Mouse (Mus musculus): ENCODE measurements around the gene Papln.

DNA sequence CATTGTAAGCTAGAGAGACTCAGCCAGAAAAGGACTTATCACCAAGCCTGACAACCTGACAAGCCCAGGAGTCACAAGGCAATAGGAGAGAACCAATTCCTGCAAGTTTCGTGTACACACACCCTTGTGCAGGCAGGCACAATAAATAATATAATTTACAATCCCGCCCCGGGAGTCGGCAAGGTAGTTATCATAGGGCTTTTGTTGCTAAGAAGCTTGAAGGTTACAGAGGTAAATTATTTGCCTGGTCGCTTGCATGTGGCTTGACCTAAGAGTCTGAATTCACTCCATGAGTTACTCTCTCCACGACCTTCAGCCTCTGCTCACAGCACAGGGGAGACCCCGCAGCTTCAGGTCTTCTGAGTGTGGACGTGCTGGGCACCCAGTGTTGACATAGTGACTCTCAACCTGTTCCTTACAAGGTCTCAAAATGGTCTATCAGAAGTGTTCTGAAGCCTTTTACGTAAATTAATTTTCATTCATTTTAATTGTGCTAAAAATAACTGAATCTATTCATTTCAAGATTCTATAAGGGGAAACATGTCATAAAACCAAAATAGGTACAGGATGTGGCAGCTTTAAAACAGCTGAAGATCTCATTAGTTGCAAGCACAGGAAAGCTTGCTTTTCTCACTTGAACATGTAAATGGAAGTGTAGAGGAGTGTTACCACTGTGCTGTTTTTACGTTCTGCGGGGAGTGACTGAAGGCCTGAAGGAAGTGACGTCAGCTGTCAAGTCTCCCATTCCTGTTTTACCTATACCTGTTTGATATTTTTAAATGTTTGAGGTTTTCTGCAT lies 36.7 kb upstream of the Papln start:
- TF ChIP-seq POLR2A (IDR thresholded peaks at IDR 0.05; ENCODE audit: insufficient read depth, low read depth, low read length) = no peak
- TF ChIP-seq CTCF (IDR thresholded peaks at IDR 0.05; ENCODE audit: insufficient read depth, low read depth, low read length) = no peak
